Mouse (Mus musculus) intestine, embryonic 14.5 days (tissue): ENCODE measurements around the gene Rspo3. TPM values are rescaled to one million over a fixed set of nuclear protein-coding genes. Genes with fewer than 3 reads are reported as not detected.

Source experiments
- ATAC-seq: fragments of 200-750 bp; cut with Nextera tagmentation; replicated peaks from 2 replicates; pipeline ENCODE4 v1.8.0; 2017; ENCODE audit warnings: low read depth, moderate number of reproducible peaks, moderate TSS enrichment, moderate library complexity; ENCODE audit not compliant: low FRiP score, low TSS enrichment
- DNase-seq: peaks from one replicate; pipeline ENCODE4 v3.0.0-alpha.2; 2018; ENCODE audit warnings: low spot score
- H3K27ac ChIP-seq: fragments of 300-500 bp; sonication (generic); 2 replicates; pipeline ENCODE4 v1.5.1; 2014; ENCODE audit warnings: low read depth, mild to moderate bottlenecking, control low read depth
- H3K27me3 ChIP-seq: fragments of 300-500 bp; sonication (generic); replicated peaks from 2 replicates; pipeline ENCODE4 v1.6.1; 2014; ENCODE audit warnings: low read length, control low read depth; ENCODE audit not compliant: control insufficient read depth, insufficient read depth
- H3K36me3 ChIP-seq: fragments of 300-500 bp; sonication (generic); 2 replicates; pipeline ENCODE4 v1.6.1; 2014; ENCODE audit warnings: low read length, control low read depth; ENCODE audit not compliant: control insufficient read depth, insufficient read depth
- H3K4me1 ChIP-seq: fragments of 300-500 bp; sonication (generic); replicated peaks from 2 replicates; pipeline ENCODE4 v1.6.1; 2014; ENCODE audit warnings: low read length, control low read depth, mixed read lengths; ENCODE audit not compliant: control insufficient read depth, insufficient read depth
- H3K4me2 ChIP-seq: fragments of 300-500 bp; sonication (generic); 2 replicates; pipeline ENCODE4 v1.6.1; 2014; ENCODE audit warnings: low read length
- H3K4me3 ChIP-seq: fragments of 300-500 bp; sonication (generic); 2 replicates; pipeline ENCODE4 v1.5.1; 2014; ENCODE audit warnings: low read depth, low read length, control low read depth, mixed read lengths
- H3K9ac ChIP-seq: fragments of 300-500 bp; sonication (generic); 2 replicates; pipeline ENCODE4 v1.6.1; 2014; ENCODE audit warnings: mild to moderate bottlenecking, low read length
- H3K9me3 ChIP-seq: fragments of 300-500 bp; sonication (generic); 2 replicates; pipeline ENCODE4 v1.6.1; 2016; ENCODE audit warnings: low read length, control low read depth; ENCODE audit not compliant: control insufficient read depth
- WGBS: fragments of 180-500 bp; shearing (Covaris S2); extraction: QIAGEN DNeasy Blood & Tissue Kit; methylation state at CpG from one replicate; pipeline ENCODE4 v1.1.7; 2014; 5-methylcytosine and 5-hydroxymethylcytosine counted together
- polyA plus RNA-seq: library from polyadenylated mRNA; unstranded; fragments of >200 nt; fragmentation: Nextera tagmentation; extraction: Ambion mirVana; gene quantifications from 2 replicates; pipeline ENCODE4 v1.2.1, GENCODE M21; 2014

The Rspo3 gene
- 20.6 and 27.5 TPM in 2 replicates for polyA plus RNA-seq

DNA sequence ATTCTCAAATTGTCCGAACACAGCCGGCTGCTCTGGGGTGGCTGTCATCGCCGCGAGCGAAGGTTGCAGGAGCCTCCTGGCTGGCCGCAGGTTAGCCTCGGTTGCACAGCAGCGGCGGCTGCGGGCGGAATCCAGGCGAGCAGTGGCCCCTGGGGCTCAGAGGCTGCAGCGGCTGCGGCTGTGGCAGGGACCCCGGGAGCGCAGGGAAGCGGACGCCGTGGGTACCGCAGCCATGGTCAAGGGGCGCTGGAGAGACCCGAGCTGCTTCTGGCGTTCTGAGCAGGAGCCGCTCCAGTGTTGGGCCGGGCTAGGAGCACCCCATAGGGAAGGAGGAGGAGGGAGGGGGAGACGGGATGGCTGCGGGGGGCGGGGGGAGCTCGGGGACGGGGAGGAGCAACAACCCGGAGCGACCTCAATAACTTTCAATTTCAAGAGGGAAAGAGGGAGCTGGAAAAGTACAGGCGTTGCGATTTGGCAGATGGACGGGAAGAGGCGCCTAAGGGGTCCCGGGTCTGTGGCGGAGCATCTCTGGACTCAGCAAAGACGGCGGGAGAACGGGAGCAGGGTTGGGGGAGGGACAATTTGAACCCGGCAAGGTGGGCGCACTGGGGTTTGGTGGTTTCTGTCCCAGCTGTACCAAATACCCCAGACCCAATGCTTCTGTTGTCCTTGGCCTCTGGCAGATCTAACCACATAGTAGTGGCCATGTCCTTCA lies at the start of gene Rspo3:
TSS of gene Rspo3 (minus strand) at position 322 of the 715 bp plus-strand sequence.
- ATAC-seq: peak; percentile 84
- Histone ChIP-seq H3K4me1 (0 out of 2 replicates have a peak, but pooled peaks cover 2% of the 10 kb centered on the region), H3K4me3 (peak within 1 kb of the TSS; percentile 76), H3K4me2 (peak within 1 kb of the TSS; percentile 73), H3K27me3 (peaks cover 8% of the 10 kb centered on the region), H3K9ac (peak within 1 kb of the TSS; percentile 57), H3K27ac (peak within 1 kb of the TSS; percentile 48), H3K9me3 (no peaks in the 10 kb centered on the region), H3K36me3 (no peaks in the 10 kb centered on the region)
- WGBS: under 1% methylated on average over 44 of the region's 44 CpGs
- DNase-seq: peak; percentile 84

DNA sequence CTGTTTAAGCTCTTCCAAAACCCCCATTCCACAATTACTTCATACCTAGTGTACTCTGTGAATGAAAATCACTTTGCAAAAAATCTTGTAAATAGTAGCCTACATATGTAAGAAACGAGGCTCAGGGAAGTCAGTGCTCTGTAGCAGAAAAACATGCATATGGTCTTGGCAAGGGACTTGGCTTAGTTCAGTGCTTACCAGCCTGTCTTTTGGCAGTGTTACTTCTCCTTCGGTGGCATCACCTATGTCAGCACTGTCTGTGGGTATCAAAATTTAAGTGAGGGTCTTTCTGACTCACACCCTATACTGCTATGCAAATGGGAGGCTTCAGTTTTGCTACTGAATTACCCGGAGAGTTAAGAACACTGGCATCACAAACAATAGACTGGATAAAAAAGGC lies 46.3 kb upstream of the Rspo3 start:
- no peak overlapping the region for H3K4me3 ChIP-seq

DNA sequence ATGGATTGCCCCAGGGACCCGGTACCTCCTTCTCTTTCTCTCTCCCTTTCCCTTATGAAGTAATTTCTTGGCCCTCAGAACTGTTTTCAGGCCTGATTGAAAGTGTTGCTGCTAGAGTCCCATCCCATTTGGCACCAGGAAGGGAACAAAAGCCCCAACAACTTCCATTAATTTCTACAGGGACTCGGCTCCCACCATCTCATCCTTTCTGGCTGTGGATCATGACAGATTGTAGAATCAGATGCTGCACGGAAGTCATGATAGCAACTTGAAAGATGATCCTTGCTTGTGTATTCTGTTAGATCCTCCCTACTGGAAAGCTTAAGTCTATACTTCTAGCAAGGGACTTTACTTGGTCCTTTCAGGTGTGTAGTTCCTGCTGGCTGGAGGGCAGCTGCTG lies 45.8 kb upstream of the Rspo3 start:
- no peaks in the 10 kb centered on the region for H3K9me3 ChIP-seq
- H3K27ac ChIP-seq: no peak overlapping the region
- no peak overlapping the region for H3K9ac ChIP-seq
- DNase-seq (no peak), ATAC-seq (no peak)
- WGBS: 67% methylated on average over 3 of the region's 3 CpGs
- H3K27me3 ChIP-seq: no peaks in the 10 kb centered on the region
- no peak overlapping the region for H3K4me3 ChIP-seq
- no peaks in the 10 kb centered on the region for H3K4me1 ChIP-seq
- H3K4me2 ChIP-seq: no peak overlapping the region
- H3K36me3 ChIP-seq: no peaks in the 10 kb centered on the region

More for the DNA sequence above, 46.3 kb upstream of the Rspo3 start:
- DNase-seq: no peak
- no peaks in the 10 kb centered on the region for H3K9me3 ChIP-seq
- no peaks in the 10 kb centered on the region for H3K36me3 ChIP-seq
- no peak overlapping the region for H3K9ac ChIP-seq
- no peaks in the 10 kb centered on the region for H3K27me3 ChIP-seq
- WGBS: 79% methylated on average over 3 of the region's 3 CpGs
- no peak for ATAC-seq
- H3K4me2 ChIP-seq: no peak overlapping the region
- no peak overlapping the region for H3K27ac ChIP-seq
- H3K4me1 ChIP-seq: no peaks in the 10 kb centered on the region

DNA sequence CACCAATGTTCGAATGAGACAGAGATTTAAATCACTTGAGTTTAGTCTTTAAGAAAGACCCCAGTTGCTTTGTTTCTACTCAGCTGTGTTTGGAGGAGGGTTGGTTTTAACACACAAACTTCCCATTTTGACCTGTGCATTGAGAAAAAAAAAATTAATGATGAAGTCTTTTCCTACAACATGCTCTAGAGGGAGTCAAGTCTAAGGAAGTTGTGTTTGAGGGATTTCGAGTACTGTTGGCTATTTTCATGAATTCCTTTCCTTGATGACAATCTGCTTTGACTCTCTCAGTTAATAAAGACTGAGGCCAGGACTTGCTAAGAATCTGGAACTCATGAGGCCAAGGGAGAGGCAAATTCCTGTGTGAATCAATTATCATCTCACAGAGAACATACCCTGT lies 20.3 kb upstream of the Rspo3 start:
- 0 out of 2 replicates have a peak, but pooled peaks cover 3% of the 10 kb centered on the region for H3K9me3 ChIP-seq
- ATAC-seq (no peak), DNase-seq (no peak)
- H3K27ac ChIP-seq: no peak overlapping the region
- H3K4me2 ChIP-seq: no peak overlapping the region
- H3K36me3 ChIP-seq: no peaks in the 10 kb centered on the region
- no peaks in the 10 kb centered on the region for H3K27me3 ChIP-seq
- no peaks in the 10 kb centered on the region for H3K4me1 ChIP-seq
- 43% methylated on average over 2 of the region's 2 CpGs for WGBS
- no peak overlapping the region for H3K9ac ChIP-seq
- no peak overlapping the region for H3K4me3 ChIP-seq

DNA sequence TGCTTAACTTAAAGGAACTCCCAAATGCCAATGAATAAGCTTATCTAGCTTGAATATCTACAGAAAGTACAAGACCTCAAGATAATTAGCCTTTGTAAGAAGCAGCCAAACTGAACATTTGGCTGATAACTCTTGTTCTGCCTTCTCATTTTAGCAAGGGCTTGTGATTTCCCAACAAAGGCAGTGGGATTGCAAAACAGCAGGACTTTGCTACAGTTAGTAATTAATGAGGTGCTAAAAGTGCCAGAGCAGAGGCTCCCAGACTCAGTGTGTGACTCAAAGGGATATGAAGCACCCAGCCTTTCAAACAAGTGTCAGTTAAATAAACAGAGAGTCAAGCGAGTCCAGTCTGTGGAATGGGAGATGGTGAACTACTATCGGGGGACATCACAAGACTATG lies 18.7 kb upstream of the Rspo3 start:
- Histone ChIP-seq H3K36me3 (no peaks in the 10 kb centered on the region), H3K27me3 (no peaks in the 10 kb centered on the region), H3K9me3 (0 out of 2 replicates have a peak, but pooled peaks cover 3% of the 10 kb centered on the region), H3K4me2 (no peak overlapping the region), H3K27ac (no peak overlapping the region), H3K4me1 (no peaks in the 10 kb centered on the region), H3K9ac (no peak overlapping the region), H3K4me3 (no peak overlapping the region)
- ATAC-seq (no peak), DNase-seq (no peak)
- 10% methylated on average over 2 of the region's 2 CpGs for WGBS

DNA sequence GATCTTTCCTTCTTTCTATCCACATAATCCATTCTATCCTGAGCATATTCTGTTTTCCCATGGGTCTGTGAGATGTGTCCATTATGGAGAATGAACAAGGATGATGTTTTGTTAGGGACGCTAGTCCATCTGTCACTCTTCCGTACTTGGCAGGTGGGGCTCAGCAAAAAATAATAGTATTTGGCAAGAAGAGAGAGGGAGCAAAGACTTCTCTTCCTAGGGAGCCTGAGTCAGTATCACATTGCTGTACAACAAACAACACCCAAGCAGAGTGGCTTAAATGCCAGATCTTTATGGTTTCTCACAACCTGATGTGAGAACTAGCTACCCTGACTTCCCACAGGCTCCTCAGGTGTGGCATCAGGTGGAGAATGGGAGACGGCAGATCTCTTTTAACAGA lies 7.3 kb upstream of the Rspo3 start:
- H3K4me1 ChIP-seq: no peaks in the 10 kb centered on the region
- WGBS: 82% methylated on average over 3 of the region's 3 CpGs

DNA sequence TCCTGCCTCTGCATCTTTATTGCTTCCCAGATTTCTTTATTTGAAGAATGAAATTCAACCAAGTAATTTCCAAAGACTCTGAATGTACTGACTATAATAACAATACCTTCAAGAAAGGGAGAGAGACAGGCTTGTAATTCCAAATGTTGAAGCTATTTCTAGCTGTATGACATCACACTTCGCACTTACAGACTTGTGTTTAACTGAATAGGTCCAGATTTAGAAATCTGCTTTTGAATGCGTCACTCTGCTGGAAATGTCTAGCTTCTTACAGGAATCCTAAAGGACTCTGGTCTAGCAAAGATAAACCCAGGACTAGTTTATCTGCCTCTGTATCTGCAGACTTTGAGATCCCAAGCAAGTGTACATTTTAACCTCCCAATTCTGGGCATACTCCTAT lies 3.8 kb upstream of the Rspo3 start:
- ATAC-seq: no peak
- WGBS: 74% methylated on average over 2 of the region's 2 CpGs
- H3K9ac ChIP-seq: no peak overlapping the region
- DNase-seq: no peak
- no peaks in the 10 kb centered on the region for H3K9me3 ChIP-seq
- H3K4me3 ChIP-seq: no peak overlapping the region
- H3K4me1 ChIP-seq: 0 out of 2 replicates have a peak, but pooled peaks cover 2% of the 10 kb centered on the region
- H3K27ac ChIP-seq: no peak overlapping the region
- H3K36me3 ChIP-seq: no peaks in the 10 kb centered on the region
- H3K27me3 ChIP-seq: no peaks in the 10 kb centered on the region; the same call in 1 of the 2 replicates
- H3K4me2 ChIP-seq: no peak overlapping the region

More for the DNA sequence above, 7.3 kb upstream of the Rspo3 start:
- Histone ChIP-seq H3K9ac (no peak overlapping the region), H3K4me3 (no peak overlapping the region), H3K36me3 (no peaks in the 10 kb centered on the region), H3K4me2 (no peak overlapping the region), H3K27me3 (no peaks in the 10 kb centered on the region), H3K27ac (no peak overlapping the region), H3K9me3 (no peaks in the 10 kb centered on the region)
- DNase-seq: no peak
- no peak for ATAC-seq

DNA sequence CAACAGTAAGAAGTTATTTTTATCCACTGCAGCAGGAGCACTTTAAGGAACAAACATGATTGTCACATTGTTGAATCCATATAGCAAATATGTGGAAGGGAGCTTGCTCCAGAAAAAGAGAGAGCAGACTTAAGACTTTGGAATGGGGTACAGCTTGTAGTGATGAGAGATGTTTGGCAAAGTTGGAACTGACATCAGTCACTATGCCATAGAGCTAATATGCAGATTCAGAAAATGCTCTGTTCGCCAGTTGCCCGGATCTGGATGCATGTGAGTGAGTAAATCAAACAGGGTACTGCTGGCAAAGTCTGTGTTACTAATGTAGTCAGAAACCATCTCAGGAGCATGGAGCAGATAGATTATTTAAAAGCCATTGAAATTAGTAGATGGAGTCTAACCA lies 3.1 kb upstream of the Rspo3 start:
- H3K27me3 ChIP-seq: no peaks in the 10 kb centered on the region; the same call in 1 of the 2 replicates
- no peaks in the 10 kb centered on the region for H3K36me3 ChIP-seq
- no peak overlapping the region for H3K4me3 ChIP-seq
- no peak overlapping the region for H3K27ac ChIP-seq
- ATAC-seq (no peak), DNase-seq (no peak)
- WGBS: 75% methylated on average over 2 of the region's 2 CpGs
- H3K4me1 ChIP-seq: 0 out of 2 replicates have a peak, but pooled peaks cover 2% of the 10 kb centered on the region
- no peak overlapping the region for H3K4me2 ChIP-seq
- H3K9ac ChIP-seq: no peak overlapping the region
- H3K9me3 ChIP-seq: no peaks in the 10 kb centered on the region

DNA sequence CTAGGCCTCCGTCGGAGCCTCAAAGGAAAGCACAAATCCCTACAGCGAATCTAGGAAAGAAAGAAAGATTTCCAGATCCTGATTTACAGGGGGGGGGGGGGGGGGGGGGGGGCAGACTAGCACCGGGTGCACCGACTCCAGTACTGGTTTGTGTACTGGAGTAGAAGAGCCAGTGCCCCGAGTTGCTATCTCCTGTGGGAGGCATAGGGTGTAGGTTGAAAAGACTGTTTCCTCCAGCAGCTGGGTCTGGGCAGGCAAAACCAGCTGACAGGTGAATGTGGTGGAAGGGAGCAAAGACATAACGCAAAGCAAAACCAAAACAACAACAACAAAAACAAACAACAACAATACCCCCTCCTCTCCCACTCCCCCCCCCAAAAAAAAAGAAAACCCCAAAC lies 838 bp downstream of the Rspo3 start:
- Histone ChIP-seq H3K4me1 (0 out of 2 replicates have a peak, but pooled peaks cover 2% of the 10 kb centered on the region), H3K36me3 (no peaks in the 10 kb centered on the region), H3K27ac (peak overlapping the region; percentile 47), H3K9me3 (no peaks in the 10 kb centered on the region), H3K9ac (peak overlapping the region; percentile 57), H3K27me3 (peaks cover 8% of the 10 kb centered on the region), H3K4me2 (peak overlapping the region; percentile 73), H3K4me3 (peak overlapping the region; percentile 76)
- 0% methylated on average over 7 of the region's 7 CpGs for WGBS
- DNase-seq: no peak
- ATAC-seq: 0 out of 2 replicates have a peak, but pooled peaks have one; percentile 14
